Mouse (Mus musculus) MEL (cell line): Measurements from ENCODE around the gene Ifna7.
"Not testable (repeated sequence)": the region's sequence is repeated elsewhere in the genome, so short reads cannot be mapped to it uniquely, and the experiment has no call there.

Source experiments
- CTCF ChIP-seq, 3 experiments: IDR thresholded peaks in 2 of 3; conservative IDR thresholded peaks in 1 of 3; 2 replicates each; pipeline ENCODE4 v1.5.1; 2011 to 2012; ENCODE audit warnings: low read length in 3 of 3, low read depth in 2 of 3, mild to moderate bottlenecking in 2 of 3, improper control_type of control experiment in 1 of 3, inconsistent platforms in 1 of 3, mixed read lengths in 1 of 3, moderate library complexity in 1 of 3; ENCODE audit not compliant: control insufficient read depth in 1 of 3, insufficient read depth in 1 of 3, poor library complexity in 1 of 3, severe bottlenecking in 1 of 3
- GATA1 ChIP-seq: IDR thresholded peaks from 2 replicates; pipeline ENCODE4 v1.6.1; 2011; ENCODE audit warnings: low read depth, low read length, improper control_type of control experiment
- RAD21 ChIP-seq: IDR thresholded peaks from 2 replicates; pipeline ENCODE4 v1.6.1; 2011; ENCODE audit warnings: mild to moderate bottlenecking, low read depth, low read length, improper control_type of control experiment
- USF1 ChIP-seq: IDR thresholded peaks from 2 replicates; pipeline ENCODE4 v1.6.1; 2014; ENCODE audit warnings: low read depth, mild to moderate bottlenecking, inconsistent platforms, low read length, improper control_type of control experiment, moderate library complexity

DNA sequence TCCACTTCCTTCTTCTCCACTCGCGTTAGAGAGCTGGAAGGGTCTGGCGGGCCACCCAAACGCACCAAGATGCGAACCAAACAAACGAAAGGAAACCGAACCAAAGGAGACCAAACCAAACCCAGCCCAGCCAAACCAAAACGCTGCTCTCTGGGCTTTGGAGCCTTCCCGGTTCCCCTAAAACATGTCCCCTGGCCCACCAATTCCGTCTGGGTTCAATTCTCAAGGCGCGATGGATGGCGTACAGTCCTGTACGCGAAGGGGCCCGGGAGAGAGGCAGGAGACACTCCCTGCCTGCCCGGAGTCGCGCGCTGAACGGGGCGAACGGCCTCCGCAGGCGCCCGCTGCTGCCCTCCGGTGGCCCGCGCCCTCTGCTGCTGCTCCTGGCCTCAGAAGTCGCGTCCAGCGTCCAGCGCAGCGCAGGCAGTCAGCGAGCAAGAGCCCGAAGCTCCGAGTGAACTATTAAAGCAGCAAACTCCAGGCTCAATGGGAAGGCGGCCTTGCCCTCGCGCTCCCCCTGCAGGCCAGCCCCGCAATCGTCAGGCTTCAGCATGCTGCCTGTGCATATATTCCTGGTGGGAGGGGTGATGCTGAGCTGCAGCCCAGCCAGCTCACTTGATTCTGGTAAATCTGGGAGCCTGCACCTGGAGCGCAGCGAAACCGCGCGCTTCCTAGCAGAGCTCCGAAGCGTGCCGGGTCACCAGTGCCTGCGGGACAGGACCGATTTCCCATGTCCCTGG is 21.9 kb upstream of the Ifna7 start, which contains the start of gene Gm13275:
- not testable (repeated sequence) for TF ChIP-seq CTCF (IDR thresholded peaks at IDR 0.05 in 2 of 3, conservative IDR thresholded peaks at IDR 0.05 in 1 of 3; ENCODE audit: control insufficient read depth in 1 of 3, insufficient read depth in 1 of 3, low read depth in 2 of 3, low read length in 3 of 3, poor library complexity in 1 of 3, severe bottlenecking in 1 of 3); USF1; RAD21; GATA1
